In genomic region chr6:91576906-91577305, GRCm38 (mm10) we compare ENCODE assay signal across 10 mouse cellular contexts.
DNase-seq lines count a peak whose midpoint lies in the region; ATAC-seq and TF ChIP-seq lines count a peak whose summit lies in the region.
"Had no signal": no experiment of that assay in that cellular context is flagged by ENCODE, and none has a peak within 500 bp of the region (broad histone marks: within the 10 kb centered on the region; RNA-seq: fewer than 3 reads in every experiment).

No protein-coding gene starts in this region.

- H3K36me3 ChIP-seq in kidney, adult 2 months (ENCODE audit: control insufficient read depth, insufficient read depth, low read length), result no peaks in the 10 kb centered on the region
- H3K36me3 ChIP-seq in limb, embryonic 13.5 days, result no peaks in the 10 kb centered on the region
- H3K36me3 ChIP-seq: midbrain, embryonic 12.5 days had no signal

- H3K4me2 ChIP-seq in limb, embryonic 13.5 days (replicated peaks), result no peak overlapping the region
- H3K4me2 ChIP-seq: midbrain, embryonic 12.5 days had no signal

- DNase-seq in kidney, adult 2 months, result peak; percentile 62
- DNase-seq in kidney, postnatal 10 days, result no peak
- DNase-seq in cerebellum, adult 18-20 months, result peak; percentile 82 to 83
- peak; percentile 26 for DNase-seq in heart, postnatal 25 days (ENCODE audit: low spot score)
- no peak for DNase-seq in adrenal gland, postnatal 36 days
- no peak for DNase-seq in urinary bladder, adult 2 months (ENCODE audit: low spot score)
- DNase-seq: gastrocnemius, postnatal 36 days had no signal

- intact Hi-C loops in heart, postnatal 25 days (cut with DNase I), result loop anchor here (1.0 to 5.0 kb wide), 2 partner anchors 164 to 275 kb away; no protein-coding TSS in a partner anchor

- ATAC-seq in limb, embryonic 13.5 days (ENCODE audit: low FRiP score, low read depth), result no peak
- no peak for ATAC-seq in CD4-positive, CD25-positive, alpha-beta regulatory T cell, adult 4 months

- 56% methylated on average over 15 of the region's 15 CpGs for WGBS in kidney, adult 2 months
- 42% methylated on average over 15 of the region's 15 CpGs for WGBS in limb, embryonic 13.5 days

- no peaks in the 10 kb centered on the region; the same call in 1 of the 2 replicates for H3K4me1 ChIP-seq in kidney, adult 2 months (ENCODE audit: control insufficient read depth, insufficient read depth, low read length)
- H3K4me1 ChIP-seq in limb, embryonic 13.5 days, result no peaks in the 10 kb centered on the region
- H3K4me1 ChIP-seq: midbrain, embryonic 12.5 days had no signal

- no peak overlapping the region for H3K4me3 ChIP-seq in kidney, adult 2 months (ENCODE audit: insufficient read depth, low read depth, low read length)
- H3K4me3 ChIP-seq in limb, embryonic 13.5 days, result no peak overlapping the region
- H3K4me3 ChIP-seq: midbrain, embryonic 12.5 days had no signal

- TF ChIP-seq CTCF in kidney, adult 2 months (conservative IDR thresholded peaks at IDR 0.05; ENCODE audit: insufficient read depth, insufficient read length, low read depth, low read length), result no peak

- H3K9me3 ChIP-seq in limb, embryonic 13.5 days, result no peaks in the 10 kb centered on the region
- H3K9me3 ChIP-seq: midbrain, embryonic 12.5 days had no signal

- no peaks in the 10 kb centered on the region for H3K27me3 ChIP-seq in kidney, adult 2 months (replicated peaks; ENCODE audit: control insufficient read depth, insufficient read depth, low read length)
- no peaks in the 10 kb centered on the region for H3K27me3 ChIP-seq in limb, embryonic 13.5 days
- H3K27me3 ChIP-seq: midbrain, embryonic 12.5 days had no signal

- no peak overlapping the region for H3K27ac ChIP-seq in kidney, adult 2 months (ENCODE audit: insufficient read depth, low read depth, low read length)
- H3K27ac ChIP-seq in limb, embryonic 13.5 days, result no peak overlapping the region
- H3K27ac ChIP-seq: midbrain, embryonic 12.5 days had no signal

- TF ChIP-seq POLR2A in kidney, adult 2 months (IDR thresholded peaks at IDR 0.05; ENCODE audit: low read depth, low read length), result no peak

- H3K9ac ChIP-seq in limb, embryonic 13.5 days, result 0 out of 2 replicates have a peak overlapping the region, but pooled peaks have one; percentile 13
- H3K9ac ChIP-seq: midbrain, embryonic 12.5 days had no signal

Comparison
In these comparisons a context has a peak if more than half of its experiments do, and no peak if none do; other contexts are left out.
1. DNase-seq: peak in kidney, adult 2 months (single experiment), cerebellum, adult 18-20 months (2 of 2) and heart, postnatal 25 days (single experiment); none in kidney, postnatal 10 days (single experiment), adrenal gland, postnatal 36 days (0 of 2) and urinary bladder, adult 2 months (single experiment).